Mouse (Mus musculus) adrenal gland, postnatal 4 days (tissue): ENCODE measurements around the gene Ube2e1. TPM values are rescaled to one million over a fixed set of nuclear protein-coding genes. Genes with fewer than 3 reads are reported as not detected.

Source experiments
- DNase-seq, 2 experiments: peaks; one replicate each; pipeline ENCODE4 v3.0.0; 2021 to 2022; ENCODE audit warnings: low spot score in 2 of 2, mixed read lengths in 2 of 2
- long read RNA-seq, 2 experiments: library from polyadenylated mRNA; stranded (forward); transcript quantifications; one replicate each; pipeline ENCODE4 v2.0.0; 2021
- total RNA-seq, 2 experiments: library from RNA; stranded (reverse); gene quantifications; 2 replicates each; pipeline ENCODE4 v1.2.3; 2021

Gene Ube2e1
- total RNA-seq: 10 to 100 TPM; 79.1 to 80.1 TPM
- long read RNA-seq, experiment 1, transcript Ube2e1-201 (6 exons, 1,408 nt): major isoform, 7 of 9 reads
- long read RNA-seq, experiment 1, partial matches to known transcripts: 1 of 9 reads
- long read RNA-seq, experiment 1, other reads (novel, unspliced or antisense): 1 of 9 reads
- long read RNA-seq, experiment 2, transcript Ube2e1-201 (6 exons, 1,408 nt): major isoform, 25 of 37 reads
- long read RNA-seq, experiment 2, partial matches to known transcripts: 4 of 37 reads
- long read RNA-seq, experiment 2, other reads (novel, unspliced or antisense): 7 of 37 reads

GRCm38 (mm10) chr14:18331693-18332131, at the start of gene Ube2e1:
Ube2e1 (minus strand) TSS chr14:18331859.
- peak; percentile 28 to 56 for DNase-seq

DNA sequence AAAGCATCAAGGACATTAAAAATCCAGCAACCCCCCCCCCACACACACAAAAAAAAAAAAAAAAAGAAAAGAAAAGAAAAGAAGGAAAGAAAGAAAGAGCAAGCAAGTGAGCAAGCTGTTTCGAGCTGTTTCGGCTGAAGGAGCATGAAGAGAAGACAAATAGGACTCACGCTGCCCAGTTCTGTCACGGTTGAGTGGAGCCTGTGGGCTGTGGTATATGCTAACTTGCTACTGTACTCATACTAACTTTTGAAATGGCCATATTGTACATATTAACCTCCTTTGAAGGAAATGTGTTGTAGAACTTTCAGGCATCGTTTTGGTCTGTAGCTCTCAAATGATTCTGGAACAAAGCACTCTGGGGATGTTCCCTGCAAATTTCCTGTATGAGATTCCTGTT, 48.2 kb upstream of the Ube2e1 start:
- DNase-seq: no peak

DNA sequence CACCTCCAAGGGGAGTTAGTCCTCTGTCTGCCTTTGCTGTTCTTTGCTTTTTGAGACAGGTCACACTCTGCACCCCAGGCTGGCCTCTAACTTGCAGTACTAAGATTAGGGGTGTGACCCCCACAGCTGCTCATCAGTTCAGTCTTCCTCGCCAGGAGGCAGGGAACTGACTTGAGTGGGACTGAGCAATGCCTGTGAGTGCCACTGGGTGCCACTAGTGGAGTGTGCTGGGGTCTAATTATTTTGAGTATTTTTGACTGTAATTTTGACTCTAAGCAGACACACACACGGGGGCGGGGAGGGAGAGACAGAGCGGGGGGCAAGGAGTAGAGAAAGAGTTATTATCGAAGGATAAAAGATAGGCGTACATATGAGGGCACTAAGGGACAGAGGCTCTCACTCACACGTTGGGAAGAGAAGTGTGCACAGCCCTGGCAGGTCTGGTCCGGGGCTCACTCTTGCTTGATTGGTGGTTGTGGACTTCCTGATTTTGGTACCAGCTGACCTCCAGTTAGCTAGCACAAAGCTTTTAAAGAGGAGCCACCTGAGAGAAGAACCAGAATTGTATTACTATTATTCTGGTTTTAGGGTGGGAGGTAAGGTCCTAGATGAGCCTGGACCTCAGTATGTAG, 46.4 kb upstream of the Ube2e1 start:
- DNase-seq: no peak

GRCm38 (mm10) chr14:18376206-18376605, 44.5 kb upstream of the Ube2e1 start:
- DNase-seq: no peak

GRCm38 (mm10) chr14:18373758-18374405, 42.2 kb upstream of the Ube2e1 start:
- DNase-seq: no peak

- no peak for DNase-seq
Measured at GRCm38 (mm10) chr14:18372761-18373610, 41.3 kb upstream of the Ube2e1 start.

DNA sequence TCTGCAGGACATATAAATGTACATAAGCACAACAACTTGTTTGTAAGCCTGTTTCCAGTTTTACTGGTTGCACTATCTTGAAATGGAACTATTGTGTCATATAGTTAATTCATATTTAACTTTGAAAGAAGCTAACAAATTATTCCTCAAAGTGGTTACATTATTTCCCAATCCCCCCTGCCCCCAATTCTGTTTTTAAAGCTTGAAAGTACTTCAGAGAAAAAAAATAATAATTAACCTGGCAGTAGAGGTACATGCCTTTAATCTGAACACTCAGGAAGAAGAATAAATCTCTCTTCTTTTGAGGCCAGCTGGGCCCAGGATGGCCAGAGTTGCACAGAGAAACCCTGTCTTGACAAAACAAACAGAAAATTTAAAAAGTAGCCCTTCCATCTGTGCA, 37.4 kb upstream of the Ube2e1 start:
- no peak for DNase-seq

- no peak for DNase-seq
Measured at GRCm38 (mm10) chr14:18367025-18367424, 35.4 kb upstream of the Ube2e1 start.

DNA sequence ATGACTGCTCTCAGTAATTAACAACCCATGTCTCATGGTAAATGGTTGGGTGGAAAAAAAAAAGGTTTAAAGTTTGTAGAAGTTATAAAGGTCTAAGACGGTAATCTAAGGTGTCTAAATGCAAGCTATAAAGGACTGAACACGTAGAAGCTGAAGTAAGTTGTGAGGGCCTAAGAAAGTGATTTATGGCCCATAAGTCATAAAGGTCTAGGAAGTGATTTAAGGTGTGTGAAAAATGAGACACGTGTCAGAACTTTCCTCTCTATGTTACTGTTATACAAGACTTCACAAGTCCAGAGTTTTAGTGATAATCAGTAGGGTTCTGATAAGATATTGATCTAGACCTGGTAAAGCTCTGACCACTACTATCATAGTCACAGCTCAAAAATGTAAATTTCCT, 32.7 kb upstream of the Ube2e1 start:
- no peak for DNase-seq

GRCm38 (mm10) chr14:18356442-18356841, 24.8 kb upstream of the Ube2e1 start:
- no peak for DNase-seq

- no peak for DNase-seq
Measured at GRCm38 (mm10) chr14:18355514-18356190, 24.0 kb upstream of the Ube2e1 start.

GRCm38 (mm10) chr14:18353525-18353924, 21.9 kb upstream of the Ube2e1 start:
- DNase-seq: no peak

DNA sequence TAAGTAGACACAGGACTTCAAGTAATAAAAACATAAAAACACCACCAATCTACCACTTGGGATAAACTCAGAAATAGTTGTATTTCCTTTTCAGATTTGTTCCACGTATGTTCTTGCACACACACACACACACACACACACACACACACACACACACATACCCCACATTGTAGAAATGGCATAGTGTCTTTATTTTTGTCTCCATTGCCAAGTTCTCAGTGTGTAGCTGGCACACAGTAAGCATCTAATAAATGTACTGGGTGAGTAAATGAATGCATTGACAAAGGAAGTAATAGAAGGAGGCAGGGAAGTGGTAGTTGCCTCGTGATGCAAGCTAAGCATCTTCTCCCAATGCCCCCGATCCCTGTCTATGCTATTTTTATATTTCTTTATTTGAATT, 21.3 kb upstream of the Ube2e1 start:
- DNase-seq: no peak

- DNase-seq: no peak
Measured at GRCm38 (mm10) chr14:18350680-18351079, 19.0 kb upstream of the Ube2e1 start.

- DNase-seq: no peak
Measured at GRCm38 (mm10) chr14:18349871-18350270, 18.2 kb upstream of the Ube2e1 start.

DNA sequence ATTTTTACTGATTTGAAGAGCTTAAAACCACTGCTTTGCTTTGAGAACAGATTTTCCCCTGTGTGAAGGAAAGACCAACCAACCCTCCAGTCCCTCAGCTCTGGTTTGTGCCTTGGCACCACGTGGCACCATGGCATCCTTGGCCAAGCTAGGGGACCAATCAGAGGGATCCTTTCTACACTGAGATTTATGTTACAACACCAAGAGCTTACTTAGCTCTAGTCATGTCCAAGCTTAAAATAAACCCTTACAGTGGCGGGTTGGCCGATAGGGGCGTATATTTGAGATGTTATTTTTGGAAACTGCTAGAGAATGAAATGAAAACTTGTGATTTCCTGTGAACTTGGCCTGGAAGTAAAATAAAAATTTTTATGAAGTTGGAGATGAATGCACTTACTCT, 11.9 kb upstream of the Ube2e1 start:
- no peak for DNase-seq

GRCm38 (mm10) chr14:18342749-18343148, 11.1 kb upstream of the Ube2e1 start:
- no peak for DNase-seq

GRCm38 (mm10) chr14:18341088-18341487, 9.4 kb upstream of the Ube2e1 start:
- no peak for DNase-seq

DNA sequence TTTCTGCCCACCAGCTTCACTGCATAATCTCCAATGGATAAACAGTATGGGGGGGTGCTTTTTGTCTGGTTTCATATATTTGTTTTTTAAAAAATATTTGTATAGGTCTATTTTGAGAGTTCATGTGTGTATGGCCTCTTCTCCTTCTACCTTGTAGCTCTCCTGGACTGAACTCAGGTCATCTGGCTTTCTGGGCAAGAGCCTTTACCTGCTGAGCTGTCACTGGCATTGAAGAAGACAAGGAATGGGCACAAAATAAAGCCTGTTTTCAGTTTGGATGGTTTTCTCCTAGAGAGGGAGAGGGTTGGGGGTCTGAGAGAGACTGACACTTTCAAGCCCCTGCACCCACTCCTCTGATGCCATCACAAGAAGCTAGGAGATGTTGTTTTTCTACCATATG, 4.4 kb upstream of the Ube2e1 start:
- no peak for DNase-seq

DNA sequence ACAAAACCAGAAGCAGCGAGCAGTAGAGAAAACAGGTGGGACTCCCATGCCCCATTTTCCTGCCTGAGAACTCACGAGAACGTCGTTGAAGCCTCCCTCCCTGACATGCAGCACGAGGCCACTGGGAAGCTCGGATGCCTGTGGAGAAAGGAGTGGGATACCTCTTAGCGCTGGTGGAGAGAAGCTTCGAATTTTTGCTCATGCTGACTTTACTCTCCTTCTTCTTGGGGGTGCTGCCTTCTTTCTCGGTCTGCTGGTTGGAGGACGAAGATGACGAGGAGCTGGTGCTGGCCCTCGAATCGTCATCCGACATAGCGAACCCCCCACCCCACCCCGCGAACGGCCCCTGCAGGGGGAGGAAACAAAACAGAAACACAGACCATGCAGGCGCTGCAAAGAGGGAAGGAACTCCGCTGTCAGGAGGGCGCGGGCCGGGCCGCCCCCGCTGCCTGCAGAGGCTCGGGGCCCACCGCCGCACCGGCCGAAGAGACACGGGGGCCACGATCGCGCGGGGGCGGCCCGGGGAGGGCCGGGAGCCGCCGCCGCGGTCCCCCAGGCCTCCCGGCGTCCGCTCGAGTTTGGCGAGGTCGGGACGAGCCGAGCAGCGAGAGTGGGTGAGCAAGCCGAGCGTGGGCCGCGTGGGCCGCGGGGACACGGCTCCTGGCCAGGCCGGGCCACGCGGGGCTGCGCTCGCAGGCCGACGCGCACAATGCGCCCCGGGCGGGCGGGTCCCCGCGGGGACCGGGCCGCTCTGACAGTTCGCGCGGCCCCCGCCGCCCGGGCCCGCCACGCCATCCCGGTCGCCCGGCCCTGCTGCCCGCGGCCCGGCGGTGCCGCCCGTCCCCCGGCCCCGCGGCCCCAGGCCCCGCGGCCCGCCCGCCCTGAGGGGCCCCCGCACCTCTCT, 618 bp downstream of the Ube2e1 start:
- DNase-seq: peak; percentile 4 to 10
